Mouse (Mus musculus) G1E (cell line): ENCODE measurements around the gene Vps36. TPM values are rescaled to one million over a fixed set of nuclear protein-coding genes. Genes with fewer than 3 reads are reported as not detected.

Experiments used
- ATAC-seq: 2 replicates; pipeline ENCODE4 v1.8.0; 2016; ENCODE audit warnings: mild to moderate bottlenecking; ENCODE audit not compliant: insufficient number of reproducible peaks, poor library complexity, low FRiP score, severe bottlenecking; ENCODE audit errors: extremely low read depth
- DNase-seq: peaks from one replicate; pipeline ENCODE4 v3.0.0; 2012; ENCODE audit warnings: low spot score
- H3K27me3 ChIP-seq: 2 replicates; pipeline ENCODE4 v1.6.1; 2012; ENCODE audit warnings: mild to moderate bottlenecking, low read length, inconsistent platforms; ENCODE audit not compliant: insufficient read depth
- H3K36me3 ChIP-seq: replicated peaks from 2 replicates; pipeline ENCODE3; 2012; ENCODE audit warnings: mild to moderate bottlenecking, inconsistent platforms
- H3K4me1 ChIP-seq: 2 replicates; pipeline ENCODE4 v1.6.1; 2012; ENCODE audit warnings: low read depth, low read length, inconsistent platforms, mixed read lengths; ENCODE audit not compliant: insufficient read depth
- H3K4me3 ChIP-seq: 2 replicates; pipeline ENCODE4 v1.5.1; 2012; ENCODE audit warnings: low read depth, mild to moderate bottlenecking, inconsistent platforms, low read length, moderate library complexity, mixed read lengths
- H3K9me3 ChIP-seq: replicated peaks from 2 replicates; pipeline ENCODE4 v1.6.1; 2012; ENCODE audit warnings: inconsistent platforms
- CTCF ChIP-seq: IDR thresholded peaks from 2 replicates; pipeline ENCODE4 v1.5.1; 2012; ENCODE audit warnings: low read depth, low read length, inconsistent platforms, mixed read lengths
- GATA1 ChIP-seq: IDR thresholded peaks from 2 replicates; pipeline ENCODE4 v1.6.1; 2012; ENCODE audit warnings: borderline replicate concordance, low read length, inconsistent platforms, mixed read lengths
- GATA2 ChIP-seq: IDR thresholded peaks from 2 replicates; pipeline ENCODE4 v1.6.1; 2012; ENCODE audit warnings: low read depth, low read length, inconsistent platforms, borderline replicate concordance
- POLR2AphosphoS5 ChIP-seq: IDR thresholded peaks from 2 replicates; pipeline ENCODE4 v1.6.1; 2012; ENCODE audit warnings: low read depth, low read length, inconsistent platforms; ENCODE audit not compliant: insufficient replicate concordance
- TAL1 ChIP-seq: conservative IDR thresholded peaks from 2 replicates; pipeline ENCODE4 v1.6.1; 2012; ENCODE audit warnings: low read depth, low read length, inconsistent platforms, mixed read lengths
- polyA plus RNA-seq: library from polyadenylated mRNA; stranded (reverse); fragments of >175 nt; gene quantifications from 2 replicates; pipeline ENCODE4 v1.2.3, GENCODE M21; 2012
- total RNA-seq, 2 experiments: library from RNA; stranded (forward) in 1 of 2; stranded (reverse) in 1 of 2; fragments of 200-1000 nt in 1 of 2; fragments of >200 nt in 1 of 2; fragmentation: Nextera tagmentation in 1 of 2; gene quantifications; 2 replicates each; pipeline ENCODE4 v1.2.3; 2014 to 2017

The Vps36 gene
- total and polyA plus RNA-seq, 3 experiments = 9.7 to 43.3 (median 41.1) TPM

GRCm38 (mm10) chr8:22209012-22209411 is 16.4 kb downstream of the Vps36 start:
- peak; percentile 98 for ATAC-seq
- Histone ChIP-seq H3K27me3 (no peaks in the 10 kb centered on the region), H3K9me3 (no peaks in the 10 kb centered on the region), H3K4me3 (no peak overlapping the region), H3K36me3 (peaks cover 61% of the 10 kb centered on the region), H3K4me1 (peaks cover 30% of the 10 kb centered on the region)
- TF ChIP-seq GATA1 (no peak), TAL1 (peak; percentile 70), GATA2 (no peak)
- DNase-seq = peak; percentile 68

DNA sequence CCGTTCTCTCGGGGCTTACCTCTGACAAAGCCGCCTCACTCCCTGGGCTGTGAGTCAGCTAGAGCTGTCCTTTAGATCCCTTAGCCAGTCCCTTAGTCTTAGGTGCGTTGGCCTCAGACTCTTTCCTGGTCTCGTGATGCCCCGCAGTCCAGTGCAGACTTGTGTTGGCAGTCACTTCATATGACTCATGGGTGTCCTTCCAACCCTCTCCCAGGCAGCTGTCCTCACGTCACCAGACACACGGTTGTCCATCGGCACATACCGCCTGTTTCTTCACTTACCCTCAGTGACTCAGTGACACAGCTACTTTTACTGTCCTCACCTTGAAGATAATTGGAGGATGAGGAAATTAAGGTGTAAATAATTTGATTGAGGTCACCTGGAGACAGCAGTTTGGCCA is 22.2 kb downstream of the Vps36 start:
- no peak for DNase-seq
- peaks cover 73% of the 10 kb centered on the region for H3K36me3 ChIP-seq

GRCm38 (mm10) chr8:22226361-22226760 is 33.8 kb downstream of the Vps36 start:
- TF ChIP-seq POLR2AphosphoS5 (no peak), CTCF (no peak), GATA1 (no peak), GATA2 (no peak), TAL1 (no peak)
- ATAC-seq (no peak), DNase-seq (no peak)
- H3K9me3 ChIP-seq = no peaks in the 10 kb centered on the region
- H3K27me3 ChIP-seq = peaks cover 32% of the 10 kb centered on the region
- H3K4me3 ChIP-seq = no peak overlapping the region
- peaks cover 15% of the 10 kb centered on the region for H3K36me3 ChIP-seq
- H3K4me1 ChIP-seq = peaks cover 9% of the 10 kb centered on the region

More for the DNA sequence above, 22.2 kb downstream of the Vps36 start:
- Histone ChIP-seq H3K27me3 (no peaks in the 10 kb centered on the region), H3K4me3 (no peak overlapping the region), H3K9me3 (no peaks in the 10 kb centered on the region), H3K4me1 (peaks cover 8% of the 10 kb centered on the region)
- TF ChIP-seq TAL1 = no peak
- no peak for TF ChIP-seq GATA2
- TF ChIP-seq POLR2AphosphoS5 = no peak
- TF ChIP-seq GATA1 = no peak
- no peak for TF ChIP-seq CTCF
- no peak for ATAC-seq

DNA sequence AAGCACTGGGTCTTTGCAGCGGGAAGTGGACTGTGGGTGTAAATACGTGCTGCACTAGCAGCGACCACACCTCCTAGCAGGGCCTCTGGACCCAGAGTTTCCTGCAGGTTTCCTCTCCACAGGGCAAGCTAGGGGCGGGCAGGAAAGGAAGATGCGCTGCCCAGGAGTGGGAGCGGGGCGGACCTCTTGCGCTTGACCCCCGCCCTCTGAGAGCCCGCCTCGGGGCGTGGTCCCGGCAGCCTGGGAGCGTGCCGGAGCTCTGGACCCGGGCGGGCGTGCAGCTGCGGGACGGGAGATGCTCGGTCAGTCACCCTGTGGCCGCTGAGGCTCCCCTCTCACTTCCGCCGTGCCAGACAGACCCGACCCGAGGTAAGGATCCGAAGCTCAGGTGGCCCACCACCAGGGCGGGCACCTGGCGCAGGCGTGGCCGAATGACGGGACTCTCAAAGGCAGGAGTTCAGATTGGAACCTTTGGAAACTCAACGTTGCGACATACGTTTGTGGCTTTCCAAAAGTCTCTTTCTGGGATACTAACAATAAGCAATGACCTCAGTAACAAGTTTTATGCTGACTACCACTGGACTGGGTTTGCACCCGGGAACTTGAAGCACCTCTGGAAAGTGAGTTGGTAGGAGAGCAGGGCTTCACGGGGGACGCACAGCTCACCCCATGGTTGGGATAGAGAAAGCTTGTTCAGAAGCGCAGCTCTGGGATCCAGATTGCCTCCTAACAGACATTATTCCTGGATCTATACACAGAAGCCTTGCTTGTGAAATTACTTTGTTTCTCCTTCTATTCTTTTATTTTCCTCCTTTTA is 34.7 kb downstream of the Vps36 start, which contains the start of gene Thsd1:
Thsd1 (plus strand) TSS at position 253 of the 817 bp plus-strand sequence.
- peaks cover 35% of the 10 kb centered on the region for H3K27me3 ChIP-seq
- TF ChIP-seq TAL1 (no peak), CTCF (no peak), GATA2 (no peak), POLR2AphosphoS5 (no peak), GATA1 (no peak)
- H3K36me3 ChIP-seq = peaks cover 11% of the 10 kb centered on the region
- peaks cover 9% of the 10 kb centered on the region for H3K4me1 ChIP-seq
- ATAC-seq (no peak), DNase-seq (no peak)
- H3K9me3 ChIP-seq = no peaks in the 10 kb centered on the region
- H3K4me3 ChIP-seq = peak within 1 kb of the TSS; percentile 65

GRCm38 (mm10) chr8:22228621-22229020 is 36.0 kb downstream of the Vps36 start:
- no peak for ATAC-seq
- Histone ChIP-seq H3K27me3 (peaks cover 38% of the 10 kb centered on the region), H3K36me3 (peaks cover under 1% of the 10 kb centered on the region), H3K4me1 (peaks cover 9% of the 10 kb centered on the region), H3K4me3 (no peak overlapping the region), H3K9me3 (no peaks in the 10 kb centered on the region)
- TF ChIP-seq POLR2AphosphoS5 (no peak), TAL1 (no peak)
- DNase-seq = no peak

GRCm38 (mm10) chr8:22242986-22243385 is 50.4 kb downstream of the Vps36 start:
- Histone ChIP-seq H3K4me3 (no peak overlapping the region), H3K9me3 (no peaks in the 10 kb centered on the region), H3K27me3 (peaks cover 20% of the 10 kb centered on the region), H3K4me1 (no peaks in the 10 kb centered on the region), H3K36me3 (no peaks in the 10 kb centered on the region)
- TF ChIP-seq CTCF (no peak), GATA1 (no peak), GATA2 (no peak), TAL1 (no peak), POLR2AphosphoS5 (no peak)
- ATAC-seq (no peak), DNase-seq (no peak)
